Mouse (Mus musculus) heart, adult 2 months (tissue): Measurements from ENCODE around the gene Anapc1.

Experiments
- CTCF ChIP-seq: fragments of 200-600 bp; IDR thresholded peaks from 2 replicates; pipeline ENCODE4 v1.8.1; 2022; ENCODE audit warnings: antibody characterized with exemption, mild to moderate bottlenecking, moderate library complexity
- POLR2A ChIP-seq: fragments of 200-500 bp; IDR thresholded peaks from 2 replicates; pipeline ENCODE4 v1.6.1; 2011; ENCODE audit warnings: mild to moderate bottlenecking, low read depth, low read length, control low read depth; ENCODE audit not compliant: insufficient read depth

DNA sequence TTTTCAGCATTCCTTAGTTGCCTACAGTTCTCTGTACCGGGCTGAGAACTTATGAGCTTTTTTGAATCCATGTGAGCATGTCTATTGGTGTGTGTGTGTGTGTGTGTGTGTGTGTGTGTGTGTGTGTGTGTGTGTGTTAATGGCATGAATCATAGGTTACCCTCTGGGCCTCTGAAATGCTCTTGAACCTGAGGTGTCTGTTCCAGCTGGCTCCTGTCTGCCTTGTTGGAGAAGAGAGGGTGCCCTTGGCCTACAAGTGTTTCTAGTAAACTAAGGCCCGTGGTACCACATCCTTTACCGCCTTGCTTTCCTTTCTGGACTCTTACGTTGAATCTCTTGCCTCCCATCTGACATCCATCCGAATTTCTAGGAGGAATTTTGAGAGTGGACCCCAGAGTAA, 38.9 kb upstream of the Anapc1 start:
- TF ChIP-seq CTCF (no peak), POLR2A (no peak)
